Mouse (Mus musculus) gastrocnemius, postnatal 14 days (tissue): ENCODE measurements around the gene Kcnk18. TPM values are rescaled to one million over a fixed set of nuclear protein-coding genes. Genes with fewer than 3 reads are reported as not detected.

Source experiments
- DNase-seq: peaks from one replicate; pipeline ENCODE4 v3.0.0; 2021; ENCODE audit warnings: mixed read lengths
- intact Hi-C: fragments of 180-260 bp; cut with DNase I; formaldehyde crosslinking; loops from one replicate; pipeline ENCODE4 v1.15.1; 2025; ENCODE audit warnings: low total_unique reads
- total RNA-seq, 2 experiments: library from RNA; stranded (reverse); gene quantifications; 2 replicates each; pipeline ENCODE4 v1.2.3; 2021

Gene Kcnk18
- total RNA-seq, 2 experiments from 2014 or later: not detected

GRCm38 (mm10) chr19:59265907-59266306 lies 46.9 kb downstream of the Kcnk18 start:
- DNase-seq: no peak
- intact Hi-C loops: no loop called here

GRCm38 (mm10) chr19:59267417-59267963 lies 48.5 kb downstream of the Kcnk18 start:
- no peak for DNase-seq
- intact Hi-C loops: no loop called here

- intact Hi-C loops: no loop called here
- no peak for DNase-seq
These were observed 54.2 kb downstream of the Kcnk18 start for GRCm38 (mm10) chr19:59273190-59273589.

- DNase-seq: no peak
- intact Hi-C loops: no loop called here
These were observed 57.3 kb downstream of the Kcnk18 start for GRCm38 (mm10) chr19:59276354-59276753.

- no peak for DNase-seq
- intact Hi-C loops: no loop called here
These were observed 61.8 kb downstream of the Kcnk18 start for GRCm38 (mm10) chr19:59280841-59281240.

- no peak for DNase-seq
- intact Hi-C loops: no loop called here
These were observed 63.0 kb downstream of the Kcnk18 start for GRCm38 (mm10) chr19:59282001-59282400.

Other genes with a start within 250 kb of the Kcnk18 start
- gene Shtn1, start 143.1 kb upstream of the Kcnk18 start, total RNA-seq: 1 to 10 TPM; 1.8 to 2.1 TPM
- not detected for gene Vax1, start 49.2 kb upstream of the Kcnk18 start, total RNA-seq
- gene Slc18a2, start 41.7 kb downstream of the Kcnk18 start, total RNA-seq: under 1 TPM; 0.16 to 0.21 TPM
- gene Rps12-ps3, start 103.1 kb downstream of the Kcnk18 start, total RNA-seq: 100 to 1,000 TPM; 372 to 502 TPM
- gene Pdzd8, start 126.6 kb downstream of the Kcnk18 start, total RNA-seq: 10 to 100 TPM; 12.9 to 13.3 TPM
- 1 to 10 TPM in 1 of 2 experiments, under 1 TPM in 1; 0.66 to 1.2 TPM for gene Emx2, start 239.2 kb downstream of the Kcnk18 start, total RNA-seq